Mouse (Mus musculus) spleen, adult 12 weeks (tissue): ENCODE measurements around the gene Slc3a2.
"Not testable (repeated sequence)": the region's sequence is repeated elsewhere in the genome, so short reads cannot be mapped to it uniquely, and the experiment has no call there.

ENCODE experiments used
- DNase-seq: peaks from one replicate; pipeline ENCODE4 v3.0.0; 2022; ENCODE audit warnings: low spot score

Gene Slc3a2

GRCm38 (mm10) chr19:8722907-8723573 is at the start of gene Slc3a2:
Gene Slc3a2, minus strand, starts transcription at chr19:8723369.
- peak; percentile 95 for DNase-seq

- peak; percentile 67 for DNase-seq
Measured at GRCm38 (mm10) chr19:8770567-8771270, 47.5 kb upstream of the Slc3a2 start, which contains the start of gene Tmem223. Gene Tmem223, plus strand, starts transcription at chr19:8770996.

- no peak for DNase-seq
Measured at GRCm38 (mm10) chr19:8765562-8765961, 42.4 kb upstream of the Slc3a2 start.

- DNase-seq: no peak
Measured at GRCm38 (mm10) chr19:8763276-8763675, 40.1 kb upstream of the Slc3a2 start.

GRCm38 (mm10) chr19:8760757-8761156 is 37.6 kb upstream of the Slc3a2 start:
- DNase-seq: no peak

- DNase-seq: no peak
Measured at GRCm38 (mm10) chr19:8758899-8759298, 35.7 kb upstream of the Slc3a2 start.

GRCm38 (mm10) chr19:8757471-8757998 is 34.4 kb upstream of the Slc3a2 start:
- DNase-seq: no peak

- DNase-seq: peak; percentile 88
Measured at GRCm38 (mm10) chr19:8756635-8757387, 33.6 kb upstream of the Slc3a2 start, which contains the start of gene Nxf1. Gene Nxf1, plus strand, starts transcription at chr19:8757073.

GRCm38 (mm10) chr19:8755652-8756051 is 32.5 kb upstream of the Slc3a2 start:
- no peak for DNase-seq

GRCm38 (mm10) chr19:8747368-8747767 is 24.2 kb upstream of the Slc3a2 start:
- DNase-seq: no peak

GRCm38 (mm10) chr19:8745382-8745781 is 22.2 kb upstream of the Slc3a2 start:
- DNase-seq: no peak

GRCm38 (mm10) chr19:8742176-8742575 is 19.0 kb upstream of the Slc3a2 start:
- DNase-seq: no peak

- peak; percentile 95 for DNase-seq
Measured at GRCm38 (mm10) chr19:8741243-8741869, 18.2 kb upstream of the Slc3a2 start, which contains the start of gene Stx5a. Gene Stx5a, plus strand, starts transcription at chr19:8741413.

GRCm38 (mm10) chr19:8740603-8741002 is 17.4 kb upstream of the Slc3a2 start, which contains the start of gene 1700092M07Rik:
Gene 1700092M07Rik, plus strand, starts transcription at chr19:8740718.
- no peak for DNase-seq

- no peak for DNase-seq
Measured at GRCm38 (mm10) chr19:8739646-8740045, 16.5 kb upstream of the Slc3a2 start.

- DNase-seq: no peak
Measured at GRCm38 (mm10) chr19:8738911-8739310, 15.7 kb upstream of the Slc3a2 start.

GRCm38 (mm10) chr19:8736160-8736467 is 12.9 kb upstream of the Slc3a2 start:
- DNase-seq: no peak

- peak; percentile 86 for DNase-seq
Measured at GRCm38 (mm10) chr19:8735389-8736159, 12.4 kb upstream of the Slc3a2 start, which contains the start of gene Wdr74. Gene Wdr74, plus strand, starts transcription at chr19:8735827.

- DNase-seq: no peak
Measured at GRCm38 (mm10) chr19:8734334-8734733, 11.2 kb upstream of the Slc3a2 start.

GRCm38 (mm10) chr19:8728335-8729099 is 5.3 kb upstream of the Slc3a2 start:
- DNase-seq: not testable (repeated sequence)
